Mouse (Mus musculus) adrenal gland, adult 2 months (tissue): ENCODE measurements around the gene Fgr. TPM values are rescaled to one million over a fixed set of nuclear protein-coding genes. Genes with fewer than 3 reads are reported as not detected.

Experiments
- DNase-seq: peaks from one replicate; pipeline ENCODE4 v3.0.0; 2021
- polyA plus RNA-seq: library from polyadenylated mRNA; depleted of rRNA; stranded (reverse); fragments of >200 nt; gene quantifications from 2 replicates; pipeline ENCODE4 v1.2.3, GENCODE M21; 2012; rRNA removed
- total RNA-seq, 2 experiments: library from RNA; stranded (reverse); gene quantifications; 2 replicates each; pipeline ENCODE4 v1.2.3; 2021

The Fgr gene
- total and polyA plus RNA-seq, 3 experiments, result 0.29 to 0.93 (median 0.29) TPM

- no peak for DNase-seq
Measured at GRCm38 (mm10) chr4:133050837-133051549, 77.1 kb downstream of the Fgr start.

- no peak for DNase-seq
Measured at GRCm38 (mm10) chr4:133051550-133051865, 77.6 kb downstream of the Fgr start.

Other genes starting within 250 kb of the Fgr start
- gene Xkr8, start 241.5 kb upstream of the Fgr start, total RNA-seq, result 1 to 10 TPM; 5.0 to 6.7 TPM
- gene Xkr8, start 241.5 kb upstream of the Fgr start, polyA plus RNA-seq, result 7.2 and 10.0 TPM in 2 replicates
- gene Smpdl3b, start 216.8 kb upstream of the Fgr start, total RNA-seq, result 10 to 100 TPM in 1 of 2 experiments, 1 to 10 TPM in 1; 1.7 to 24.2 TPM
- 15.5 and 32.0 TPM in 2 replicates for gene Smpdl3b, start 216.8 kb upstream of the Fgr start, polyA plus RNA-seq
- gene Rpa2, start 205.8 kb upstream of the Fgr start, total RNA-seq, result 1 to 10 TPM; 6.0 to 9.5 TPM
- gene Rpa2, start 205.8 kb upstream of the Fgr start, polyA plus RNA-seq, result 6.9 and 12.5 TPM in 2 replicates
- 1 to 10 TPM; 1.6 to 3.0 TPM for gene Themis2, start 177.7 kb upstream of the Fgr start, total RNA-seq
- 4.2 and 4.3 TPM in 2 replicates for gene Themis2, start 177.7 kb upstream of the Fgr start, polyA plus RNA-seq
- 10 to 100 TPM; 41.1 to 52.4 TPM for gene Ppp1r8, start 130.9 kb upstream of the Fgr start, total RNA-seq
- gene Ppp1r8, start 130.9 kb upstream of the Fgr start, polyA plus RNA-seq, result 25.1 and 29.4 TPM in 2 replicates
- 10 to 100 TPM; 52.7 to 58.0 TPM for gene Stx12, start 89.6 kb upstream of the Fgr start, total RNA-seq
- gene Stx12, start 89.6 kb upstream of the Fgr start, polyA plus RNA-seq, result 14.6 and 15.6 TPM in 2 replicates
- 10 to 100 TPM; 27.7 to 35.4 TPM for gene Fam76a, start 51.5 kb upstream of the Fgr start, total RNA-seq
- gene Fam76a, start 51.5 kb upstream of the Fgr start, polyA plus RNA-seq, result 10.9 and 13.2 TPM in 2 replicates
- 10 to 100 TPM; 64.3 to 88.3 TPM for gene Ahdc1, start 37.2 kb downstream of the Fgr start, total RNA-seq
- gene Ahdc1, start 37.2 kb downstream of the Fgr start, polyA plus RNA-seq, result 78.1 and 88.7 TPM in 2 replicates
- 100 to 1,000 TPM in 1 of 2 experiments, 10 to 100 TPM in 1; 99.4 to 130 TPM for gene Wasf2, start 156.4 kb downstream of the Fgr start, total RNA-seq
- gene Wasf2, start 156.4 kb downstream of the Fgr start, polyA plus RNA-seq, result 43.2 and 57.0 TPM in 2 replicates
- 1 to 10 TPM; 1.6 to 4.0 TPM for gene Cd164l2, start 238.0 kb downstream of the Fgr start, total RNA-seq
- gene Cd164l2, start 238.0 kb downstream of the Fgr start, polyA plus RNA-seq, result 2.5 and 5.6 TPM in 2 replicates
- under 1 TPM; 0.17 to 0.21 TPM for gene Gpr3, start 238.4 kb downstream of the Fgr start, total RNA-seq
- 0.49 and 1.1 TPM in 2 replicates for gene Gpr3, start 238.4 kb downstream of the Fgr start, polyA plus RNA-seq